Mouse (Mus musculus) cerebellum, adult 2 months (tissue): Measurements from ENCODE around the gene Pafah1b3.

ENCODE experiments used
- CTCF ChIP-seq: fragments of 200-500 bp; IDR thresholded peaks from 2 replicates; pipeline ENCODE4 v1.5.1; 2011; ENCODE audit warnings: low read depth, mild to moderate bottlenecking, control low read depth, low read length, moderate library complexity, borderline replicate concordance; ENCODE audit not compliant: insufficient read depth
- POLR2A ChIP-seq: fragments of 200-500 bp; IDR thresholded peaks from 2 replicates; pipeline ENCODE4 v1.6.1; 2011; ENCODE audit warnings: low read length, control low read depth, borderline replicate concordance; ENCODE audit not compliant: insufficient read depth

GRCm38 (mm10) chr7:25293191-25293739 is 4.5 kb downstream of the Pafah1b3 start:
- TF ChIP-seq POLR2A (no peak), CTCF (no peak)
